Mouse (Mus musculus): ENCODE data around the gene Adamts5.

- TF ChIP-seq CTCF (IDR thresholded peaks at IDR 0.05; ENCODE audit: low read depth) = no peak
- no peak for TF ChIP-seq EP300 (IDR thresholded peaks at IDR 0.05; ENCODE audit: low read depth)
Observed at GRCm38 (mm10) chr16:85889778-85890177, 11.8 kb downstream of the Adamts5 start.

Measured in liver, postnatal 0 days (tissue).